Mouse (Mus musculus) ES-Bruce4 (cell line): Measurements from ENCODE around the gene Lsmem1.

Experiments used
- CTCF ChIP-seq: IDR thresholded peaks from one replicate; pipeline ENCODE4 v1.8.1; 2011; ENCODE audit warnings: low read depth, low read length
- POLR2A ChIP-seq: IDR thresholded peaks from one replicate; pipeline ENCODE4 v1.8.1; 2011; ENCODE audit warnings: low read length; ENCODE audit not compliant: insufficient read depth

GRCm38 (mm10) chr12:40243241-40243640 lies 44.0 kb upstream of the Lsmem1 start:
- TF ChIP-seq CTCF (no peak), POLR2A (no peak)
